Mouse (Mus musculus) inflammation-experienced regulatory T-cells, adult 16 weeks (primary cell): Measurements from ENCODE around the gene Polr2i. TPM values are rescaled to one million over a fixed set of nuclear protein-coding genes. Genes with fewer than 3 reads are reported as not detected.

Experiments used
- polyA plus RNA-seq: library from polyadenylated mRNA; unstranded; fragments of 100-300 nt; shearing (Covaris generic); gene quantifications from one replicate; pipeline ENCODE4 v1.2.1, GENCODE M21; 2017

The Polr2i gene
- polyA plus RNA-seq = 55.8 TPM

DNA sequence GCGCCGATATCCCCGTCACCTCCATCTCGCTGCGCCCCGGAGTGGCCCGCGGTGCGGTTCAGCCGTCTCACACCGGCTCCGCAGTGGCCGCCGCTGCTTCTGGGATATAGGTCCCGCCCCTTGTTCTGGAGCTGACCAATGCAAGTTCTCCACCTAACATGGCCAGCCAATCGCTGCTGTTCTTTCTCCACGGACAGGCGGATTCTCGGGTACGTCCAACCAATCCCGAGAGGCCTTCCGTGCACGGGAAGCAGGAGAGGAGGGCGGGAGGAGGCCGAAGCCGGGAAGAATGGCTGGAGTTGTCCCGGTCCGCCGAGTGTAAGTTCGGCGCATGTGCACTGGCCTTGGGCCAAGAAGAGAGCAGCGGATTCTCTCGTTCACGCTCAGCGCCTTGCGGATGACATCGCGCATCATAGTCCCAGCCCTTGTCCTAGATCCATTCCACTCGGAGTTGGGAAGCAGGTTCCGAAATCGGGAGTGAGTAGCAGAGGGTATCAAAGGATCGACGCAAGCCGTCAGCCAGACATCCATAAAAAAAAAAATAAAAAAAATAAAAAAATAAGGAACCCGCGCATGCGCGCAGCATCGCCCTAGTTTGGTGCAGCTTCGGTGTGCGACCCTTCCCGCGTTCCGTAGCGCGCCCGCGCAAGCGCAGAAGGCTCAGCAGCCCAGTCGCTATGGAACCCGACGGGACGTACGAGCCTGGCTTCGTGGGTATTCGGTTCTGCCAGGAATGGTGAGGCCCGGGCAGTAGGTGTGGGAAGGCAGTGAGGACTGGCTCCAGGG, at the start of gene Polr2i, which contains the start of gene Tbcb:
Gene Polr2i, plus strand, starts transcription at position 280 of the 786 bp plus-strand sequence.
Gene Tbcb, minus strand, starts transcription at position 604 of the 786 bp plus-strand sequence.

DNA sequence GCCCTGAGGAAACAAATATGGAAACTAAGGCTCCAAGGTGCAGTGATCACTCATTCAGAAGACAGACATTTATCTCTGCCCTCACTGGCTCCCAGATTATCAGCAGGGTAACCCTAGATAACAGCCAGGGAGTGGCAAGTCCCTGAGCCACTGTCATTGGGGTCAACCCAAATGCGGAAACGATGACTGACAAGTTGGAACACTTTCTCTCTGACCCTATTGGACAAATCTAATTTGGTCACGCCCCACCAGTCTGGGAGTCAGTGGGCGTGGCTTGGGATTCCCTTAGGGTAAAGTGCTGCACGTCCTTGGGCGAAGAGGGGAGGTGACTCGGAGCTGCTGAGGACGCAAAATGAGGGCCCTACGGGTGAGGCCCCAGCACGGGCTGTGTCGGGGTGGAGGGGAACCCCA, 47.9 kb upstream of the Polr2i start, which contains the start of gene Cox7a1:
Gene Cox7a1, plus strand, starts transcription at position 266 of the 411 bp plus-strand sequence.

DNA sequence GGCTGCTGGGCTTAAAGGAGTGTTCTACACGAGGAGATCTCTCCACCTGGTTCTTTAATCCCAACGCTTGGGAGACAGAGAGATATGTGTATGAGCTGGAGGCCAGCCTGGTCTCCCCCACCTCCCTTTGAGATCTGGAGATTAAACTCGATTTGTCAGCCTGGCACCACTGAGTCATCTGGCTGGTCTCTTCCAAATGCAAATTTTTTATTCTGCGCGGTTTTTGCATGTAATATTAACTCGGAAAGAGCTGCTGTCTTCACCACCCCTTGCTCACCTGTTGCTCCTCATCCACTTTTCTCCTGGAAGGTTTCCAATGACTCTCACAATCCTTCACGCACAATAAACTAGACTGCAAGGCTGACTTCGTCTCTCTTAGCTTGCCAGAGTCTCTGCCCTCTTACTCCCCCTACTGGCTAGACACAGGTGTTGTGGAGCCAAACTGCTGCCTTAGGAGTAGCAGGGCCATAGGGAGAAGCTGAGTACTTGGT, 33.2 kb upstream of the Polr2i start, which contains the start of gene Capns1:
Gene Capns1, minus strand, starts transcription at position 331 of the 491 bp plus-strand sequence.

DNA sequence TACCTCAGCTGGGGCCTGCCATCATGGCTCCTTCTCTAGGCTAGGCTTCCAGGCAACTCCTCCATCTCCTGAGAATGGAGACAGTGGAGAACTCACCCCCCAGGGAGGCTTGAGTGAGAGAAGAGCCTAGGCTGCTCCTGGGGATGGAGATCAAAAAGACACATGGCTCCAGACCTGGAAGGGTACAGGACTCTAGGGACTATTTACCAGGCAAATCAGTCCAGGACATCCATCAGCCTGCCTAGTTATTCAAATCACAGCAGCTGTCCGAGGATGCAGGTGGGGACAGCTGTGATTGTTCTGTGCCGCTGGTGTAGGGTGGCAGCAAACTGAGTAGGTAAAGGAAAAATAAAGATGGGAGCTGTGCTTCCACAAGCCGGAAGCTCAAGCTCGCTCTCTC, 3.9 kb downstream of the Polr2i start, which contains the start of gene Ovol3:
Gene Ovol3, minus strand, starts transcription at position 101 of the 400 bp plus-strand sequence.

DNA sequence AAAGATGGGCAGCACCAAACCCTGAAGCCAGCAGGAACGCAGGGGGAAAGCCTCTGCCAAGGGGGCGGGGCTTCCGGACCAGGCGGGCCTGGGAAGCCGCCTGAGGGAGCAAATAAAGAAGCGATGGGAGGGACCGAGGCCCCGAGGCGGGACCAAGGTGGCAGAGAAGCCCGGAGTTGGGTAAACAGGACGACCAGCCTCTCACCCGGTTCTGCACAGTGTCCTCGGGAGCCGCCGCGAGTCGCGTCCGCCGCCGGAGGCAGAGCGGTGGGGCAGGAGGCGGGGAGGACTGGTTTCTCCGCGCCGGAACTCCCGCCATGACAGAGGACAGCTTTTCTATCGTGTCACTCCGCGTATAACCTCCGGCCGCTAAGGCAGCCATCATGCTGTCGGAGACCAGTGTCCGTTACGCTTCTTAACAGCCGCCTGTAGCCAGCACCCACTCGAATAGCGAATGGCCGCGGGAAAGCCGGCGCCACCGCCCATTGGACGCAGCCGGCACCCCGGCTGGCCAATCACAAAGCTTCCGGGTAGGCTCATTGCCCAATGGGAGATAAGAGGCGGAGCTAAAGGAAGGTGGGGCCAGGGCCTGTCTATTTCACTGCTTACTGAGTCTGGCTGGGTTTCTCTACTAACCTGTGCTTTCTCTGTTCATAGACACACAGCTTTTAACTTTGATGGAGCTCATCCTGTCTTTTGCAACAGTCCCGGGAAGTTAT, 48.4 kb downstream of the Polr2i start, which contains the start of the genes Thap8 and Wdr62:
Gene Thap8, plus strand, starts transcription at position 144 of the 719 bp plus-strand sequence.
Gene Wdr62, minus strand, starts transcription at position 469 of the 719 bp plus-strand sequence.

Other genes starting within 250 kb of the Polr2i start
- 6.7 TPM for gene Zfp568, start 248.0 kb upstream of the Polr2i start, polyA plus RNA-seq
- 8.0 TPM for gene Zfp14, start 180.6 kb upstream of the Polr2i start, polyA plus RNA-seq
- gene Zfp82, start 159.0 kb upstream of the Polr2i start, polyA plus RNA-seq = 16.4 TPM
- 1.2 TPM for gene Gm26920, start 141.5 kb upstream of the Polr2i start, polyA plus RNA-seq
- gene Zfp566, start 141.4 kb upstream of the Polr2i start, polyA plus RNA-seq = 11.9 TPM
- 111 TPM for gene Zfp260, start 137.2 kb upstream of the Polr2i start, polyA plus RNA-seq
- 22.3 TPM for gene Zfp382, start 110.0 kb upstream of the Polr2i start, polyA plus RNA-seq
- 35.9 TPM for gene Zfp146, start 62.2 kb upstream of the Polr2i start, polyA plus RNA-seq
- gene Cox7a1, start 47.8 kb upstream of the Polr2i start, polyA plus RNA-seq = 1.4 TPM
- 70.0 TPM for gene Capns1, start 33.1 kb upstream of the Polr2i start, polyA plus RNA-seq
- gene Tbcb, start 324 bp downstream of the Polr2i start, polyA plus RNA-seq = 123 TPM
- not detected for gene Ovol3, start 3.8 kb downstream of the Polr2i start, polyA plus RNA-seq
- gene Thap8, start 48.1 kb downstream of the Polr2i start, polyA plus RNA-seq = 0.66 TPM
- gene Wdr62, start 48.5 kb downstream of the Polr2i start, polyA plus RNA-seq = 7.5 TPM
- gene Clip3, start 59.8 kb downstream of the Polr2i start, polyA plus RNA-seq = 9.6 TPM
- 178 TPM for gene Alkbh6, start 76.8 kb downstream of the Polr2i start, polyA plus RNA-seq
- gene Syne4, start 82.9 kb downstream of the Polr2i start, polyA plus RNA-seq = 18.4 TPM
- gene E130208F15Rik, start 89.8 kb downstream of the Polr2i start, polyA plus RNA-seq = not detected
- 11.3 TPM for gene Sdhaf1, start 91.9 kb downstream of the Polr2i start, polyA plus RNA-seq
- not detected for gene Lrfn3, start 130.8 kb downstream of the Polr2i start, polyA plus RNA-seq
- gene Tyrobp, start 181.8 kb downstream of the Polr2i start, polyA plus RNA-seq = 14.5 TPM
- 407 TPM for gene Hcst, start 187.9 kb downstream of the Polr2i start, polyA plus RNA-seq
- gene Nfkbid, start 189.8 kb downstream of the Polr2i start, polyA plus RNA-seq = 110 TPM
- gene Aplp1, start 213.6 kb downstream of the Polr2i start, polyA plus RNA-seq = 7.7 TPM
- not detected for gene Kirrel2, start 225.7 kb downstream of the Polr2i start, polyA plus RNA-seq
- not detected for gene Nphs1, start 226.4 kb downstream of the Polr2i start, polyA plus RNA-seq